Mouse (Mus musculus) gastrocnemius, adult 18-20 months (tissue): ENCODE data around the gene Gemin5. TPM values are rescaled to one million over a fixed set of nuclear protein-coding genes. Genes with fewer than 3 reads are reported as not detected.
A peak's percentile ranks its signal among the peaks of the same experiment; 100 is the strongest.
"Not testable (repeated sequence)": the region's sequence is repeated elsewhere in the genome, so short reads cannot be mapped to it uniquely, and the experiment has no call there.

Experiments
- DNase-seq: peaks from one replicate; pipeline ENCODE4 v3.0.0; 2021; ENCODE audit warnings: low spot score
- long read RNA-seq, 2 experiments: library from polyadenylated mRNA; stranded (forward); transcript quantifications; one replicate each; pipeline ENCODE4 v2.0.0; 2021
- total RNA-seq, 2 experiments: library from RNA; stranded (reverse); gene quantifications; 2 replicates each; pipeline ENCODE4 v1.2.3; 2021

The Gemin5 gene
- 1 to 10 TPM; 8.8 to 8.9 TPM for total RNA-seq
- long read RNA-seq, experiment 1, full-length matches to known transcripts, result 3 of 13 reads
- long read RNA-seq, experiment 1, partial matches to known transcripts, result 6 of 13 reads
- long read RNA-seq, experiment 1, other reads (novel, unspliced or antisense), result 4 of 13 reads
- long read RNA-seq, experiment 2, full-length matches to known transcripts, result 2 of 13 reads
- long read RNA-seq, experiment 2, partial matches to known transcripts, result 7 of 13 reads
- long read RNA-seq, experiment 2, other reads (novel, unspliced or antisense), result 4 of 13 reads

GRCm38 (mm10) chr11:58168167-58168915 is at the start of gene Gemin5:
Gemin5 (minus strand) TSS chr11:58168539.
- DNase-seq, result peak; percentile 79

GRCm38 (mm10) chr11:58216823-58217222 is 48.5 kb upstream of the Gemin5 start:
- no peak for DNase-seq

GRCm38 (mm10) chr11:58215814-58216213 is 47.5 kb upstream of the Gemin5 start:
- DNase-seq, result no peak

- not testable (repeated sequence) for DNase-seq
Measured at GRCm38 (mm10) chr11:58215049-58215430, 46.7 kb upstream of the Gemin5 start.

- peak; percentile 90 for DNase-seq
Measured at GRCm38 (mm10) chr11:58214391-58215048, 46.2 kb upstream of the Gemin5 start.

- DNase-seq, result no peak
Measured at GRCm38 (mm10) chr11:58213673-58214342, 45.5 kb upstream of the Gemin5 start.

GRCm38 (mm10) chr11:58211682-58212067 is 43.3 kb upstream of the Gemin5 start:
- DNase-seq, result no peak

- DNase-seq, result peak; percentile 36
Measured at GRCm38 (mm10) chr11:58211062-58211681, 42.8 kb upstream of the Gemin5 start.

- DNase-seq, result no peak
Measured at GRCm38 (mm10) chr11:58210321-58210886, 42.1 kb upstream of the Gemin5 start.

- no peak for DNase-seq
Measured at GRCm38 (mm10) chr11:58201052-58201451, 32.7 kb upstream of the Gemin5 start.

- no peak for DNase-seq
Measured at GRCm38 (mm10) chr11:58200226-58200625, 31.9 kb upstream of the Gemin5 start.

GRCm38 (mm10) chr11:58199229-58200037 is 31.1 kb upstream of the Gemin5 start, which contains the start of the genes Igtp and Irgm2:
Igtp (plus strand) TSS chr11:58199556.
Irgm2 (plus strand) TSS chr11:58199618.
- DNase-seq, result peak; percentile 84

GRCm38 (mm10) chr11:58198663-58199062 is 30.3 kb upstream of the Gemin5 start:
- DNase-seq, result no peak

- DNase-seq, result no peak
Measured at GRCm38 (mm10) chr11:58193860-58194520, 25.7 kb upstream of the Gemin5 start.

- peak; percentile 48 for DNase-seq
Measured at GRCm38 (mm10) chr11:58193326-58193725, 25.0 kb upstream of the Gemin5 start.

GRCm38 (mm10) chr11:58189675-58190074 is 21.3 kb upstream of the Gemin5 start:
- no peak for DNase-seq

- no peak for DNase-seq
Measured at GRCm38 (mm10) chr11:58183579-58183978, 15.2 kb upstream of the Gemin5 start.

- no peak for DNase-seq
Measured at GRCm38 (mm10) chr11:58180756-58181155, 12.4 kb upstream of the Gemin5 start.

GRCm38 (mm10) chr11:58179986-58180385 is 11.6 kb upstream of the Gemin5 start:
- not testable (repeated sequence) for DNase-seq
